Mouse (Mus musculus) ES-E14 (cell line): ENCODE data around the gene Rph3a.

Source experiments
- CHD2 ChIP-seq: IDR thresholded peaks from 2 replicates; pipeline ENCODE4 v1.6.1; 2014; ENCODE audit warnings: mild to moderate bottlenecking, low read depth, low read length, inconsistent platforms
- HCFC1 ChIP-seq: IDR thresholded peaks from 2 replicates; pipeline ENCODE4 v1.6.1; 2012; ENCODE audit warnings: low read length, inconsistent platforms, borderline replicate concordance; ENCODE audit not compliant: insufficient read depth
- MAFK ChIP-seq: IDR thresholded peaks from 2 replicates; pipeline ENCODE4 v1.6.1; 2014; ENCODE audit warnings: mild to moderate bottlenecking, low read depth, low read length, inconsistent platforms; ENCODE audit not compliant: insufficient read depth
- ZC3H11A ChIP-seq: IDR thresholded peaks from 2 replicates; pipeline ENCODE4 v1.6.1; 2012; ENCODE audit warnings: low read depth, mild to moderate bottlenecking, inconsistent platforms, low read length, borderline replicate concordance
- ZNF384 ChIP-seq: IDR thresholded peaks from 2 replicates; pipeline ENCODE4 v1.6.1; 2012; ENCODE audit warnings: low read depth, low read length, inconsistent platforms

GRCm38 (mm10) chr5:121007563-121007962 lies 2.3 kb downstream of the Rph3a start:
- no peak for TF ChIP-seq ZC3H11A
- TF ChIP-seq ZNF384 = no peak
- TF ChIP-seq HCFC1 = no peak
- no peak for TF ChIP-seq CHD2
- no peak for TF ChIP-seq MAFK
